Mouse (Mus musculus) cerebellum, adult 9-10 months (tissue): ENCODE measurements around the gene Whrn.

Source experiments
- DNase-seq: peaks from one replicate; pipeline ENCODE4 v3.0.0; 2022

Gene Whrn

GRCm38 (mm10) chr4:63373404-63373803 is 122.4 kb downstream of the Whrn start:
- DNase-seq: no peak

GRCm38 (mm10) chr4:63371890-63372289 is 123.9 kb downstream of the Whrn start:
- DNase-seq: no peak

- DNase-seq: no peak
Measured at GRCm38 (mm10) chr4:63370897-63371296, 124.9 kb downstream of the Whrn start.

DNA sequence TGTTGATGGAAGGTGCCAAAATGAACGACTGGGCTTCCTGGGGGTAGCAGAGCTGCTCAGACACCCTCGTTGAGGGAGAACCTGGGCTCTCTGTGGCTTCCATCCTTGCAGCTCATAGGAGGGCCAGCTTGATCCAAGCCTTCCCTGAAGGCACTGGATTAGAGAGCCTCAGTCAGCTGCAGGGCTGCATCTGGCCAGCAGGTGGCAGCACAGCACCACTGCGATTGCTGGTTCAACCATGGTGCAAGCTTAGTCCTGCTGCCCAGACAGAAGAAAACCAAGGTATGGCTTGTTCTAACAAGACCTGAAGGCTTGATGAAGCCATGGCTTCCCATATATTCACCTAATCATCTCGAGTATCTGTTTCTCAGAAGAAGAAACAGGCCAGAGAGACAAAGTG is 127.2 kb downstream of the Whrn start:
- DNase-seq: peak; percentile 76
